Mouse (Mus musculus): ENCODE data around the gene Prps2. TPM values are rescaled to one million over a fixed set of nuclear protein-coding genes. Genes with fewer than 3 reads are reported as not detected.
"Not testable (repeated sequence)": the region's sequence is repeated elsewhere in the genome, so short reads cannot be mapped to it uniquely, and the experiment has no call there.

The Prps2 gene
- total RNA-seq (2021) = 10 to 100 TPM; 23.1 to 28.9 TPM

- intact Hi-C loops (cut with DNase I) = no loop called here
- DNase-seq (ENCODE audit: low spot score in 2 of 2) = peak; percentile 30 to 36
These were observed at the start of gene Prps2 for GRCm38 (mm10) chrX:167382047-167382853. Prps2 (minus strand) TSS chrX:167382749.

GRCm38 (mm10) chrX:167417654-167418053, 35.1 kb upstream of the Prps2 start:
- intact Hi-C loops (cut with DNase I) = no loop called here
- DNase-seq (ENCODE audit: low spot score in 2 of 2) = no peak

- DNase-seq (ENCODE audit: low spot score in 2 of 2) = no peak
- intact Hi-C loops (cut with DNase I) = no loop called here
These were observed 12.4 kb upstream of the Prps2 start for GRCm38 (mm10) chrX:167394940-167395339.

GRCm38 (mm10) chrX:167386647-167387046, 4.1 kb upstream of the Prps2 start:
- DNase-seq (ENCODE audit: low spot score in 2 of 2) = no peak
- intact Hi-C loops (cut with DNase I) = no loop called here

GRCm38 (mm10) chrX:167382854-167383186, 271 bp upstream of the Prps2 start:
- DNase-seq (ENCODE audit: low spot score in 2 of 2) = no peak
- intact Hi-C loops (cut with DNase I) = no loop called here

GRCm38 (mm10) chrX:167381583-167382046, 934 bp downstream of the Prps2 start:
- intact Hi-C loops (cut with DNase I) = no loop called here
- no peak for DNase-seq (ENCODE audit: low spot score in 2 of 2)

- DNase-seq (ENCODE audit: low spot score in 2 of 2) = no peak
- intact Hi-C loops (cut with DNase I) = no loop called here
These were observed 2.5 kb downstream of the Prps2 start for GRCm38 (mm10) chrX:167380073-167380472.

GRCm38 (mm10) chrX:167361231-167361630, 21.3 kb downstream of the Prps2 start:
- intact Hi-C loops (cut with DNase I); DNase-seq (ENCODE audit: low spot score in 2 of 2): not testable (repeated sequence)

GRCm38 (mm10) chrX:167359704-167360103, 22.8 kb downstream of the Prps2 start:
- no peak for DNase-seq (ENCODE audit: low spot score in 2 of 2)
- intact Hi-C loops (cut with DNase I) = no loop called here

GRCm38 (mm10) chrX:167357415-167357814, 25.1 kb downstream of the Prps2 start:
- intact Hi-C loops (cut with DNase I) = loop anchor here (2.0 kb wide), 1 partner anchor 69 kb away; no protein-coding TSS in a partner anchor
- no peak for DNase-seq (ENCODE audit: low spot score in 2 of 2)

GRCm38 (mm10) chrX:167355965-167356364, 26.6 kb downstream of the Prps2 start:
- intact Hi-C loops (cut with DNase I) = loop anchor here (2.0 kb wide), 1 partner anchor 67 kb away; no protein-coding TSS in a partner anchor
- no peak for DNase-seq (ENCODE audit: low spot score in 2 of 2)

GRCm38 (mm10) chrX:167353617-167354016, 28.9 kb downstream of the Prps2 start:
- intact Hi-C loops (cut with DNase I) = loop anchor here (5.0 kb wide), 1 partner anchor 76 kb away; no protein-coding TSS in a partner anchor
- DNase-seq (ENCODE audit: low spot score in 2 of 2) = no peak

- intact Hi-C loops (cut with DNase I) = no loop called here
- DNase-seq (ENCODE audit: low spot score in 2 of 2) = no peak
These were observed 36.1 kb downstream of the Prps2 start for GRCm38 (mm10) chrX:167346440-167346839.

GRCm38 (mm10) chrX:167344356-167344755, 38.2 kb downstream of the Prps2 start:
- no peak for DNase-seq (ENCODE audit: low spot score in 2 of 2)
- intact Hi-C loops (cut with DNase I) = no loop called here

GRCm38 (mm10) chrX:167341811-167342210, 40.7 kb downstream of the Prps2 start:
- intact Hi-C loops (cut with DNase I) = no loop called here
- no peak for DNase-seq (ENCODE audit: low spot score in 2 of 2)

- DNase-seq (ENCODE audit: low spot score in 2 of 2) = no peak
- intact Hi-C loops (cut with DNase I) = no loop called here
These were observed 42.4 kb downstream of the Prps2 start for GRCm38 (mm10) chrX:167340190-167340589.

- DNase-seq (ENCODE audit: low spot score in 2 of 2) = no peak
- intact Hi-C loops (cut with DNase I) = no loop called here
These were observed 44.6 kb downstream of the Prps2 start for GRCm38 (mm10) chrX:167337990-167338389.

GRCm38 (mm10) chrX:167334571-167334970, 48.0 kb downstream of the Prps2 start:
- no peak for DNase-seq (ENCODE audit: low spot score in 2 of 2)
- intact Hi-C loops (cut with DNase I) = no loop called here

GRCm38 (mm10) chrX:167332607-167333006, 49.9 kb downstream of the Prps2 start:
- no peak for DNase-seq (ENCODE audit: low spot score in 2 of 2)
- intact Hi-C loops (cut with DNase I) = no loop called here

- intact Hi-C loops (cut with DNase I) = no loop called here
These were observed 51.6 kb downstream of the Prps2 start for GRCm38 (mm10) chrX:167330993-167331392.

GRCm38 (mm10) chrX:167330399-167330798, 52.1 kb downstream of the Prps2 start, which contains the start of gene Tlr7:
Tlr7 (minus strand) TSS chrX:167330558.
- DNase-seq (ENCODE audit: low spot score in 2 of 2) = no peak
- intact Hi-C loops (cut with DNase I) = no loop called here

More at GRCm38 (mm10) chrX:167330993-167331392, 51.6 kb downstream of the Prps2 start:
- no peak for DNase-seq (ENCODE audit: low spot score in 2 of 2)

All from left cerebral cortex, postnatal 36 days (tissue).